17 mouse cellular contexts compared by ENCODE assay signal in the genomic region with DNA sequence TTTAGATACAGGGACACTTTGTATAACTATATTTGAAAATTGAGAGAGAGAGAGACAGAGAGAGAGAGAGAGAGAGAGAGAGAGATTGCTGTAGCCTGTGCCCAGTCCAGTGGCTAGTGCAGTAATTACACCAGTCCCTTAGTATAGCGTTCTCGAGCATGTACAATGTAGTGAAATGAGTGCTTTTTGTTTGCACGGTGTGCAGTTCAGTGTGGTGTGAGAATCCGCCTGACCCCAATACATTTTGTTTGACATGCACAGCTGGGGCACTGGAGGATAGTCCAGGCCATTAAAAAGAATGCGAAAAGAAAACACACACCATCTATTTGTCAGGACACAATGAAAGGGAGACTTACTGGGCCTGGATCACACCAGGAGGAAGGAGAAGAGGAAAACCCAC.
DNase-seq lines count a peak whose midpoint lies in the region; ATAC-seq and TF ChIP-seq lines count a peak whose summit lies in the region.
"Had no signal": no experiment of that assay in that cellular context is flagged by ENCODE, and none has a peak within 500 bp of the region (broad histone marks: within the 10 kb centered on the region; RNA-seq: fewer than 3 reads in every experiment).

No protein-coding gene starts in this region.

- intact Hi-C loops in left cerebral cortex, postnatal 10 days (cut with DNase I), result no loop called here

- no peaks in the 10 kb centered on the region for H3K36me3 ChIP-seq in hindbrain, embryonic 13.5 days
- no peaks in the 10 kb centered on the region for H3K36me3 ChIP-seq in hindbrain, postnatal 0 days (ENCODE audit: insufficient read depth, low read length)
- H3K36me3 ChIP-seq in spleen, adult 2 months (ENCODE audit: control insufficient read depth, insufficient read depth, low read length), result no peaks in the 10 kb centered on the region
- no peaks in the 10 kb centered on the region for H3K36me3 ChIP-seq in hindbrain, embryonic 16.5 days (ENCODE audit: control insufficient read depth, insufficient read depth, low read length)
- H3K36me3 ChIP-seq in midbrain, embryonic 16.5 days (ENCODE audit: control insufficient read depth, insufficient read depth, low read length), result no peaks in the 10 kb centered on the region
- H3K36me3 ChIP-seq: midbrain, embryonic 12.5 days; stomach, embryonic 15.5 days had no signal

- H3K4me1 ChIP-seq in hindbrain, embryonic 13.5 days (replicated peaks), result peaks cover 21% of the 10 kb centered on the region
- no peaks in the 10 kb centered on the region for H3K4me1 ChIP-seq in hindbrain, postnatal 0 days (ENCODE audit: insufficient read depth, low read length)
- H3K4me1 ChIP-seq in spleen, adult 2 months (ENCODE audit: control insufficient read depth, insufficient read depth, insufficient read length), result peaks cover 2% of the 10 kb centered on the region; the same call in 1 of the 2 replicates
- no peaks in the 10 kb centered on the region for H3K4me1 ChIP-seq in hindbrain, embryonic 16.5 days (ENCODE audit: control insufficient read depth, insufficient read depth, low read depth, low read length)
- peaks cover 10% of the 10 kb centered on the region for H3K4me1 ChIP-seq in midbrain, embryonic 16.5 days (ENCODE audit: control insufficient read depth, insufficient read depth, low read length)

- no peak for DNase-seq in hindbrain, postnatal 0 days (ENCODE audit: low spot score)
- DNase-seq in spleen, adult 2 months (ENCODE audit: low read depth in 1 of 2, low spot score in 2 of 2), result no peak
- no peak for DNase-seq in spleen, postnatal 10 days (ENCODE audit: low spot score in 2 of 2)
- DNase-seq in left cerebral cortex, postnatal 10 days (ENCODE audit: extremely low spot score in 1 of 2, low spot score in 2 of 2), result no peak
- DNase-seq in right cerebral cortex, postnatal 36 days (ENCODE audit: low spot score in 2 of 2), result no peak
- DNase-seq: adrenal gland, postnatal 10 days; cerebellum, adult 2 months; kidney, adult 9 months; layer of hippocampus, adult 9-11 months; lung, postnatal 10 days; retina, postnatal 1 day had no signal

- no peak overlapping the region for H3K4me2 ChIP-seq in hindbrain, embryonic 13.5 days
- no peak overlapping the region for H3K4me2 ChIP-seq in hindbrain, postnatal 0 days (ENCODE audit: low read depth, low read length)
- no peak overlapping the region for H3K4me2 ChIP-seq in hindbrain, embryonic 16.5 days (ENCODE audit: low read length)
- no peak overlapping the region for H3K4me2 ChIP-seq in midbrain, embryonic 16.5 days (ENCODE audit: low read length)
- H3K4me2 ChIP-seq: midbrain, embryonic 12.5 days had no signal

- no peak overlapping the region for H3K9ac ChIP-seq in hindbrain, embryonic 13.5 days
- no peak overlapping the region for H3K9ac ChIP-seq in hindbrain, postnatal 0 days (replicated peaks; ENCODE audit: low read length)
- H3K9ac ChIP-seq in hindbrain, embryonic 16.5 days (ENCODE audit: low read depth, low read length), result peak overlapping the region; percentile 14; the same call in 1 of the 2 replicates
- H3K9ac ChIP-seq in midbrain, embryonic 16.5 days (ENCODE audit: low read depth, low read length), result no peak overlapping the region
- H3K9ac ChIP-seq: liver, embryonic 14.5 days; midbrain, embryonic 12.5 days; stomach, embryonic 15.5 days had no signal

- TF ChIP-seq CTCF in hindbrain, postnatal 0 days (IDR thresholded peaks at IDR 0.05; ENCODE audit: low read depth), result no peak
- TF ChIP-seq CTCF in spleen, adult 2 months (IDR thresholded peaks at IDR 0.05; ENCODE audit: extremely low read depth, insufficient read depth, insufficient read length, insufficient replicate concordance), result no peak

- 0 out of 2 replicates have a peak overlapping the region, but pooled peaks have one; percentile 8 for H3K27ac ChIP-seq in hindbrain, embryonic 13.5 days
- no peak overlapping the region for H3K27ac ChIP-seq in hindbrain, postnatal 0 days
- peak overlapping the region; percentile 12; the same call in 1 of the 2 replicates for H3K27ac ChIP-seq in spleen, adult 2 months (ENCODE audit: insufficient read depth, low read length)
- no peak overlapping the region for H3K27ac ChIP-seq in hindbrain, embryonic 16.5 days (ENCODE audit: low read depth, low read length)
- no peak overlapping the region for H3K27ac ChIP-seq in midbrain, embryonic 16.5 days (ENCODE audit: low read length)
- H3K27ac ChIP-seq: liver, embryonic 14.5 days; midbrain, embryonic 12.5 days had no signal

- no peak for ATAC-seq in hindbrain, embryonic 13.5 days (ENCODE audit: low FRiP score)
- no peak for ATAC-seq in hindbrain, postnatal 0 days
- peak; percentile 71 for ATAC-seq in hindbrain, embryonic 16.5 days
- ATAC-seq in midbrain, embryonic 16.5 days, result 0 out of 2 replicates have a peak, but pooled peaks have one; percentile 54

- 9% methylated on average over 5 of the region's 5 CpGs for whole genome bisulfite sequencing in hindbrain, embryonic 13.5 days
- WGBS in hindbrain, postnatal 0 days, result 20% methylated on average over 5 of the region's 5 CpGs
- WGBS in spleen, adult 2 months, result 61% methylated on average over 5 of the region's 5 CpGs
- 15% methylated on average over 5 of the region's 5 CpGs for WGBS in hindbrain, embryonic 16.5 days
- WGBS in midbrain, embryonic 16.5 days, result 21% methylated on average over 5 of the region's 5 CpGs

- no peak for TF ChIP-seq POLR2A in spleen, adult 2 months (IDR thresholded peaks at IDR 0.05; ENCODE audit: low read depth, low read length)

- no peaks in the 10 kb centered on the region for H3K9me3 ChIP-seq in hindbrain, embryonic 13.5 days
- H3K9me3 ChIP-seq in hindbrain, postnatal 0 days (ENCODE audit: low read length), result no peaks in the 10 kb centered on the region
- no peaks in the 10 kb centered on the region for H3K9me3 ChIP-seq in hindbrain, embryonic 16.5 days (ENCODE audit: control insufficient read depth, low read length)
- no peaks in the 10 kb centered on the region for H3K9me3 ChIP-seq in midbrain, embryonic 16.5 days (replicated peaks; ENCODE audit: control insufficient read depth, low read length, poor library complexity, severe bottlenecking)
- H3K9me3 ChIP-seq: midbrain, embryonic 12.5 days; stomach, embryonic 15.5 days had no signal

- H3K27me3 ChIP-seq in hindbrain, embryonic 13.5 days, result 0 out of 2 replicates have a peak, but pooled peaks cover 5% of the 10 kb centered on the region
- H3K27me3 ChIP-seq in hindbrain, postnatal 0 days (ENCODE audit: insufficient read depth, low read length), result no peaks in the 10 kb centered on the region
- H3K27me3 ChIP-seq in spleen, adult 2 months (ENCODE audit: control insufficient read depth, insufficient read depth, low read length), result no peaks in the 10 kb centered on the region
- H3K27me3 ChIP-seq in hindbrain, embryonic 16.5 days (replicated peaks; ENCODE audit: control insufficient read depth, insufficient read depth, low read length), result no peaks in the 10 kb centered on the region
- H3K27me3 ChIP-seq in midbrain, embryonic 16.5 days (ENCODE audit: control insufficient read depth, insufficient read depth, low read depth, low read length), result no peaks in the 10 kb centered on the region
- H3K27me3 ChIP-seq: midbrain, embryonic 12.5 days; stomach, embryonic 15.5 days had no signal

- no peak overlapping the region for H3K4me3 ChIP-seq in hindbrain, embryonic 13.5 days
- H3K4me3 ChIP-seq in hindbrain, postnatal 0 days (ENCODE audit: low read length), result no peak overlapping the region
- H3K4me3 ChIP-seq in spleen, adult 2 months (ENCODE audit: extremely low read depth, insufficient read depth, insufficient read length), result no peak overlapping the region
- H3K4me3 ChIP-seq in hindbrain, embryonic 16.5 days (ENCODE audit: low read length), result no peak overlapping the region
- H3K4me3 ChIP-seq in midbrain, embryonic 16.5 days (ENCODE audit: low read depth, low read length), result no peak overlapping the region
- H3K4me3 ChIP-seq: midbrain, embryonic 12.5 days; stomach, embryonic 15.5 days had no signal

Comparison
In these comparisons a context has a peak if more than half of its experiments do, and no peak if none do; other contexts are left out.
1. ATAC-seq: peak in hindbrain, embryonic 16.5 days (single experiment) and midbrain, embryonic 16.5 days (single experiment); none in hindbrain, embryonic 13.5 days (single experiment) and hindbrain, postnatal 0 days (single experiment).
2. H3K27ac ChIP-seq: peak in hindbrain, embryonic 13.5 days (single experiment) and spleen, adult 2 months (single experiment); none in hindbrain, postnatal 0 days (single experiment), hindbrain, embryonic 16.5 days (single experiment) and midbrain, embryonic 16.5 days (single experiment).